Mouse (Mus musculus): Measurements from ENCODE around the gene Gas2l1. TPM values are rescaled to one million over a fixed set of nuclear protein-coding genes. Genes with fewer than 3 reads are reported as not detected.

Gas2l1 gene
- polyA plus RNA-seq, 1 experiment, result 78.2 TPM

GRCm38 (mm10) chr11:5025108-5025507 is 40.0 kb downstream of the Gas2l1 start:
- Histone ChIP-seq H3K4me1 (ENCODE audit: control insufficient read depth, insufficient read depth, low read length) (no peaks in the 10 kb centered on the region), H3K27ac (ENCODE audit: control insufficient read depth, insufficient read depth, low read depth, low read length, poor library complexity) (no peak overlapping the region), H3K4me3 (replicated peaks; ENCODE audit: control insufficient read depth, low read depth, low read length) (no peak overlapping the region)
- WGBS, result 91% methylated on average over 1 of the region's 1 CpGs
- TF ChIP-seq CTCF (IDR thresholded peaks at IDR 0.05; ENCODE audit: control insufficient read depth, insufficient read depth, low read length) (no peak), POLR2A (IDR thresholded peaks at IDR 0.05; ENCODE audit: borderline replicate concordance, control insufficient read depth, low read depth, low read length) (no peak)

DNA sequence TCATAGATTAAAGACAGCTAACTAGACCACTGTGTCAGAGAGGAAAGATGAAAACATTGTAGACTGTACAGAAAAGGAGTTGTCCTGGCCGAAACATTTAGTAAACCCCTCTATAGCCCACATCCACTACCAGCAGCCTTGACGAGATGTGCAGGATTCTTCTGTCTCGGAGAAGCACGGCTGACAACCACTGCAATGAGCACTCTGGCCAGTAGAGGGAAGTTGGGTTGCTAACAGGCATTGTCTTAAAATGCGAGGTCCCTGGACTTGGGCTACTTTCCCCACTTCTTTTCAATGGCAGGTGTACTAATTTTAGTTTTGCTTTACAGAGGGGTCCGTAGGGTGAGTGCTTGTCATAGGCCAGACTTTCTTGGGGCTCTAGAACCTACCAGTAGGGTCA is 47.6 kb downstream of the Gas2l1 start:
- WGBS, result 73% methylated on average over 6 of the region's 6 CpGs
- no peak for TF ChIP-seq POLR2A (IDR thresholded peaks at IDR 0.05; ENCODE audit: borderline replicate concordance, control insufficient read depth, low read depth, low read length)
- no peak for TF ChIP-seq CTCF (IDR thresholded peaks at IDR 0.05; ENCODE audit: control insufficient read depth, insufficient read depth, low read length)
- no peak overlapping the region for H3K27ac ChIP-seq (ENCODE audit: control insufficient read depth, insufficient read depth, low read depth, low read length, poor library complexity)

GRCm38 (mm10) chr11:5016286-5016685 is 48.8 kb downstream of the Gas2l1 start:
- no peak overlapping the region for H3K4me3 ChIP-seq (replicated peaks; ENCODE audit: control insufficient read depth, low read depth, low read length)
- WGBS, result 86% methylated on average over 5 of the region's 5 CpGs
- TF ChIP-seq CTCF (IDR thresholded peaks at IDR 0.05; ENCODE audit: control insufficient read depth, insufficient read depth, low read length) (no peak), POLR2A (IDR thresholded peaks at IDR 0.05; ENCODE audit: borderline replicate concordance, control insufficient read depth, low read depth, low read length) (no peak)
- H3K27ac ChIP-seq (ENCODE audit: control insufficient read depth, insufficient read depth, low read depth, low read length, poor library complexity), result no peak overlapping the region
- peaks cover 4% of the 10 kb centered on the region; the same call in 1 of the 2 replicates for H3K4me1 ChIP-seq (ENCODE audit: control insufficient read depth, insufficient read depth, low read length)

More for the DNA sequence above, 47.6 kb downstream of the Gas2l1 start:
- Histone ChIP-seq H3K4me1 (ENCODE audit: control insufficient read depth, insufficient read depth, low read length) (0 out of 2 replicates have a peak, but pooled peaks cover 1% of the 10 kb centered on the region), H3K4me3 (replicated peaks; ENCODE audit: control insufficient read depth, low read depth, low read length) (no peak overlapping the region)

DNA sequence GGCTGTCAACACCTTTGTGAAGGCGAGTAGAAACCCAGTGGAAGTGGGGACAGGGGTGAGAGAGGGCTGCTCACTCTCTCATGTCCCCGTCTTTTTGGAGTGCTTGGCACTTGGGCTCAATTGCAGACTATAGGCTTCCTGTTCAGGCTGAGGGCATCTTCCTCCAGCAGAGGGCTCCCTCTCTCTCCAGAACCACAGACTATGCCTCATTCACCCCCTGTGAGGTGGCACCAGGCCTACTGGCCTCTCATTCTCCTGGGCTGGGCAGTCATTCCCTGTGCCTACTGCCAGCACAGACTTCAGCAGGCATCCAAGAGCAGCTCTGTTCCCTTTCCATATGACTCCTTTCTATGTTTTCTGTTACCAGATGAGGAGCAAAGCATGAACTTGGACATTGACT is 49.4 kb downstream of the Gas2l1 start:
- TF ChIP-seq CTCF (IDR thresholded peaks at IDR 0.05; ENCODE audit: control insufficient read depth, insufficient read depth, low read length) (peak; percentile 64), POLR2A (IDR thresholded peaks at IDR 0.05; ENCODE audit: borderline replicate concordance, control insufficient read depth, low read depth, low read length) (no peak)
- WGBS, result 71% methylated on average over 2 of the region's 2 CpGs
- H3K4me3 ChIP-seq (replicated peaks; ENCODE audit: control insufficient read depth, low read depth, low read length), result no peak overlapping the region
- no peak overlapping the region for H3K27ac ChIP-seq (ENCODE audit: control insufficient read depth, insufficient read depth, low read depth, low read length, poor library complexity)
- peaks cover 5% of the 10 kb centered on the region; the same call in 1 of the 2 replicates for H3K4me1 ChIP-seq (ENCODE audit: control insufficient read depth, insufficient read depth, low read length)

DNA sequence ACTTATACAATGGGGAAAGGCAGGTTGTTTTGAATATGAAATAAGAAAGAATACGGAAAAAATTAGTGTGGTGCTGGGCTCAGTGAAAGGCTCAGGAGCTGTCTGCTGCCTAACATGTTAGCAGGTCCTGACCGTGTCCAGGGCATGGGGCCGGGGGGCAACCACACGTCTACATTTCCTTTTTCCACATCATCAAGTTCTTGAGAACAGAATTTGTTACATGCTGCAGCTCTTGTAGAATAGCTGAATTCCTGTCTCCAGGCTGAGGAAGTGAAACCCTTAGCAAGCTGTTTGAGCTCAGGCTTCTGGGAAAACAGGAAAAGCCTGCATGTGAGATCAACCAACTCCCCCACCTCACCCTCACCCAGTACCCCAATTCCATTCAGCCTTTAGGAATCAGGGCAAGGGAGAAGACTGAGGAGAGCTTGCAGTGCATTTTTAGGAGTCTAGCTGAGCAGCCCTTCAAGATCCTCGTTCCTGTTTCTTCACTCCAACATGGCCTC is 52.9 kb downstream of the Gas2l1 start:
- Histone ChIP-seq H3K27ac (ENCODE audit: control insufficient read depth, insufficient read depth, low read depth, low read length, poor library complexity) (no peak overlapping the region), H3K4me3 (replicated peaks; ENCODE audit: control insufficient read depth, low read depth, low read length) (no peak overlapping the region), H3K4me1 (ENCODE audit: control insufficient read depth, insufficient read depth, low read length) (peaks cover 6% of the 10 kb centered on the region; the same call in 1 of the 2 replicates)
- WGBS, result 54% methylated on average over 5 of the region's 5 CpGs
- TF ChIP-seq POLR2A (IDR thresholded peaks at IDR 0.05; ENCODE audit: borderline replicate concordance, control insufficient read depth, low read depth, low read length) (no peak), CTCF (IDR thresholded peaks at IDR 0.05; ENCODE audit: control insufficient read depth, insufficient read depth, low read length) (no peak)

GRCm38 (mm10) chr11:5011480-5011879 is 53.6 kb downstream of the Gas2l1 start:
- 31% methylated on average over 1 of the region's 1 CpGs for WGBS
- peaks cover 6% of the 10 kb centered on the region; the same call in 1 of the 2 replicates for H3K4me1 ChIP-seq (ENCODE audit: control insufficient read depth, insufficient read depth, low read length)
- no peak overlapping the region for H3K4me3 ChIP-seq (replicated peaks; ENCODE audit: control insufficient read depth, low read depth, low read length)
- TF ChIP-seq CTCF (IDR thresholded peaks at IDR 0.05; ENCODE audit: control insufficient read depth, insufficient read depth, low read length) (no peak), POLR2A (IDR thresholded peaks at IDR 0.05; ENCODE audit: borderline replicate concordance, control insufficient read depth, low read depth, low read length) (no peak)
- no peak overlapping the region for H3K27ac ChIP-seq (ENCODE audit: control insufficient read depth, insufficient read depth, low read depth, low read length, poor library complexity)

DNA sequence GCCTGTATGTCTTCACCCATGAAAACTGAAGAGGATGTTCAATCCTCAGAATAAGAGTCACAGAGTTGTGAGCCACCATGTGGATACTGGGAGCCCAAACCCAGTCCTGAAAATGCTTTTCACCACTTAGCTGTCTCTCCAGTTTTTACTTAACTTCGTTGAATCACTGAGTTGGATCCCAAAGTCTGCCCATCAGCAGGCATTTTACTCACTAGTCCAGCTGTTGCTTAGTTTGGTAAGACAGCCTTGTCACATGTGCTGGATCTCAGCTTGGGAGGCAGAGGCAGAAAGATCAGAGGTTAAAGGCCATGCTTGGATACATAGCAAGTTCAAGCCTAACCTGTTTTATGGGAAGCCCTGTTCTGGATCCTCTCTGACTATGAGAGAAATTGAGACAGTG is 54.9 kb downstream of the Gas2l1 start:
- peak overlapping the region; percentile 25; the same call in 1 of the 2 replicates for H3K27ac ChIP-seq (ENCODE audit: control insufficient read depth, insufficient read depth, low read depth, low read length, poor library complexity)
- 83% methylated on average over 1 of the region's 1 CpGs for WGBS
- peak overlapping the region; percentile 28 for H3K4me3 ChIP-seq (replicated peaks; ENCODE audit: control insufficient read depth, low read depth, low read length)
- peaks cover 6% of the 10 kb centered on the region; the same call in 1 of the 2 replicates for H3K4me1 ChIP-seq (ENCODE audit: control insufficient read depth, insufficient read depth, low read length)
- TF ChIP-seq POLR2A (IDR thresholded peaks at IDR 0.05; ENCODE audit: borderline replicate concordance, control insufficient read depth, low read depth, low read length) (no peak), CTCF (IDR thresholded peaks at IDR 0.05; ENCODE audit: control insufficient read depth, insufficient read depth, low read length) (no peak)

DNA sequence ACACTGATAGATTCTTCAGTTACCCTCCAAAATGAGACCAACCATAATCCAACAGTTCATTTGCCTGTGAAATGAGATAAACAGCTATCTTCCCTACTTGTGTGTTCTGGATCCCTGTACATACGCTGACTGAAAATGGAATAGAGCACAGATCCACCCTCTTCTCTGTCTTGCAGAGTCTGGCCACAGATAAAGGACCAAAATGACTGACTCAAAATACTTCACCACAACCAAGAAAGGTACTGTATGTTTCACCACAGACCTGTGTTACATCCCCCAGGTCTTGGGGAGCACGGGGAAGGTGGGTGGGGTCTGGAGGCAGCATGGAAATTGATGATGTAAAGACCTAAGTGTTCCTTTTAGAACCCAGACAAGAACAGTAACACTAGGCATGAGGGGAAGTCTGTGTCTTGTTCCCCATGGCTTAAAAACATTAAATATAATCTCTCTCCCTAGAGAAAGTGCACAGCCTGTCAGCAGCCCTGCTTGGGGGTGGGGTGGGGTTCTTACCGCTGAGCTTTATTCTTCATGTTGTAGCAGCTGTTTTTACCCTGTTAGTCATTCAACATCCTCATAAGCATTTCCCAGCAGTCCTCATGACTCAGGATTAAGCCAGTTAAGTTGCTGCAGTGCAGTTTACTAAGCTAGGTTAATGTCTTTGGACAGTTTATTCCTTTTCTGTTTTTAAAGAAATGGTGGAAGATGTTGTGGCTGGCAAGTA is 55.6 kb downstream of the Gas2l1 start:
- TF ChIP-seq POLR2A (IDR thresholded peaks at IDR 0.05; ENCODE audit: borderline replicate concordance, control insufficient read depth, low read depth, low read length) (no peak), CTCF (IDR thresholded peaks at IDR 0.05; ENCODE audit: control insufficient read depth, insufficient read depth, low read length) (no peak)
- Histone ChIP-seq H3K27ac (ENCODE audit: control insufficient read depth, insufficient read depth, low read depth, low read length, poor library complexity) (peak overlapping the region; percentile 4; the same call in 1 of the 2 replicates), H3K4me3 (replicated peaks; ENCODE audit: control insufficient read depth, low read depth, low read length) (peak overlapping the region; percentile 42), H3K4me1 (ENCODE audit: control insufficient read depth, insufficient read depth, low read length) (peaks cover 6% of the 10 kb centered on the region; the same call in 1 of the 2 replicates)
- 64% methylated on average over 3 of the region's 3 CpGs for WGBS
